Mouse (Mus musculus) stomach, embryonic 15.5 days (tissue): ENCODE results near the gene Slc2a4. TPM values are rescaled to one million over a fixed set of nuclear protein-coding genes. Genes with fewer than 3 reads are reported as not detected.

ENCODE experiments used
- ATAC-seq: fragments of 200-750 bp; cut with Nextera tagmentation; 2 replicates; pipeline ENCODE4 v1.8.0; 2017; ENCODE audit warnings: low read depth, moderate number of reproducible peaks, moderate TSS enrichment; ENCODE audit not compliant: insufficient read depth, low FRiP score
- H3K27ac ChIP-seq: fragments of 300-500 bp; sonication (generic); 2 replicates; pipeline ENCODE4 v1.5.1; 2015; ENCODE audit warnings: mild to moderate bottlenecking, inconsistent platforms
- H3K27me3 ChIP-seq: fragments of 300-500 bp; sonication (generic); replicated peaks from 2 replicates; pipeline ENCODE4 v1.6.1; 2015; ENCODE audit warnings: inconsistent platforms
- H3K36me3 ChIP-seq: fragments of 300-500 bp; sonication (generic); 2 replicates; pipeline ENCODE4 v1.6.1; 2015; ENCODE audit warnings: inconsistent platforms
- H3K4me1 ChIP-seq: fragments of 300-500 bp; sonication (generic); 2 replicates; pipeline ENCODE4 v1.6.1; 2015; ENCODE audit warnings: inconsistent platforms
- H3K4me2 ChIP-seq: fragments of 300-500 bp; sonication (generic); 2 replicates; pipeline ENCODE4 v1.6.1; 2015; ENCODE audit warnings: mild to moderate bottlenecking, inconsistent platforms
- H3K4me3 ChIP-seq: fragments of 300-500 bp; sonication (generic); replicated peaks from 2 replicates; pipeline ENCODE4 v1.5.1; 2015; ENCODE audit warnings: inconsistent platforms
- H3K9ac ChIP-seq: fragments of 300-500 bp; sonication (generic); 2 replicates; pipeline ENCODE4 v1.6.1; 2015; ENCODE audit warnings: inconsistent platforms
- H3K9me3 ChIP-seq: fragments of 300-500 bp; sonication (generic); 2 replicates; pipeline ENCODE4 v1.6.1; 2016; ENCODE audit warnings: inconsistent platforms
- WGBS: fragments of 180-500 bp; shearing (Covaris S2); methylation state at CpG from one replicate; pipeline ENCODE4 v1.1.7; 2015; 5-methylcytosine and 5-hydroxymethylcytosine counted together
- polyA plus RNA-seq: library from polyadenylated mRNA; unstranded; fragments of >200 nt; fragmentation: Nextera tagmentation; extraction: Ambion mirVana; gene quantifications from 2 replicates; pipeline ENCODE4 v1.2.1, GENCODE M21; 2015

Slc2a4 gene
- polyA plus RNA-seq, 1 experiment from 2014 or later: 26.3 TPM

DNA sequence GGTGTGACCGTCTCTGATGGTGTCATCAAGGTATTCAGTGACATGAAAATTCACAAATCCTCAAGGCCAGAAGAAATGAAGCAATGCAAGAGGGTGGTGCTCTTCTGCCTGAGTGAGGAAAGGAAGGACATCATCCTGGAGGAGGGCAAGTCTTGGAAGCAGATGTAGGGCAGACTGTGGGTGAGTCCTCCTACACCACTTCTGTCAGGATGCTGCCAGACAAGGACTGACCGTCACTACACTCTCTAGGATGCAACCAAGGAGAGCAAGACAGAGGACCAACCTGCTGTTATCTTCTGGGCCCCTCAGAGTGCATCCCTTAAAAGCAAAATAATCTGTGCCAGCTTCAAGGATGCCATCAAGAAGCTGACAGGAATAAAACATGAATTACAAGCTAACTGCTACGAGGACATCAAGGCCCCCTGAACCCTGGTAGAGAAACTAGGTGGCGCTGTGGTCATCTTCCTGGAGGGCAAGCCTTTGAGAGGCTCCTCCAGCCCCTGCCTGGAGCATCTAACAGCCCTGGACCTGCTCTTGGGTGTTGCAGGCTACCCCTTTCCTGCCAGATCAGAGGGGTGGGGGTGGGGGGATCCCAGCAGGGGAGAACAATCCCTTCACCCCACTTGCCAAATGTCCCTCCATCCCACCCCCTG is 2.9 kb upstream of the Slc2a4 start:
- Histone ChIP-seq H3K9ac (no peak overlapping the region), H3K9me3 (no peaks in the 10 kb centered on the region), H3K4me2 (no peak overlapping the region), H3K27me3 (no peaks in the 10 kb centered on the region), H3K36me3 (no peaks in the 10 kb centered on the region), H3K4me3 (no peak overlapping the region), H3K4me1 (peaks cover 21% of the 10 kb centered on the region), H3K27ac (no peak overlapping the region)
- no peak for ATAC-seq
- 41% methylated on average over 4 of the region's 4 CpGs for WGBS

DNA sequence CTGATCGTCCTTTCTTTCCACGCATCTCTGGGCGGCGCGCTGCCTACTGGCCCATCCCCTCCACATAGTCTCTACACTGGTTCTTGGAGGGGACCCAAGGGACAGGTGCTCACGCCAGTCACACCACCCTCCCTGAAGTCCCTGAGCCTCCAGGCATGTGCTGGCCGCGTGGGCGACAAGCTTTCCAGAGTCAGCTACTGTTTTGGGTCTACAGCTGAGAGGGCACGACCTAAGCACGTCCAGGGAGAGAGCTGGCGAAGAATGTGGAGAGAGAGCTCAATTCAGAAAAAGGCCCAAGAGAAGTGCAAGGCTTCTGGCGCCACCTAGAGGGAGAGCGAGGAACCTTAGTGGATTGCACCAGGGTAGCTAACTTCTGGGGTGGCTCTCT is 769 bp upstream of the Slc2a4 start:
- 0% methylated on average over 14 of the region's 14 CpGs for WGBS
- Histone ChIP-seq H3K27ac (peak overlapping the region; percentile 77), H3K4me3 (peak overlapping the region; percentile 58), H3K36me3 (peaks cover 4% of the 10 kb centered on the region; the same call in 1 of the 2 replicates), H3K27me3 (no peaks in the 10 kb centered on the region), H3K4me2 (peak overlapping the region; percentile 85), H3K9ac (0 out of 2 replicates have a peak overlapping the region, but pooled peaks have one; percentile 22), H3K4me1 (peaks cover 28% of the 10 kb centered on the region), H3K9me3 (no peaks in the 10 kb centered on the region)
- peak; percentile 19; the same call in 1 of the 2 replicates for ATAC-seq

DNA sequence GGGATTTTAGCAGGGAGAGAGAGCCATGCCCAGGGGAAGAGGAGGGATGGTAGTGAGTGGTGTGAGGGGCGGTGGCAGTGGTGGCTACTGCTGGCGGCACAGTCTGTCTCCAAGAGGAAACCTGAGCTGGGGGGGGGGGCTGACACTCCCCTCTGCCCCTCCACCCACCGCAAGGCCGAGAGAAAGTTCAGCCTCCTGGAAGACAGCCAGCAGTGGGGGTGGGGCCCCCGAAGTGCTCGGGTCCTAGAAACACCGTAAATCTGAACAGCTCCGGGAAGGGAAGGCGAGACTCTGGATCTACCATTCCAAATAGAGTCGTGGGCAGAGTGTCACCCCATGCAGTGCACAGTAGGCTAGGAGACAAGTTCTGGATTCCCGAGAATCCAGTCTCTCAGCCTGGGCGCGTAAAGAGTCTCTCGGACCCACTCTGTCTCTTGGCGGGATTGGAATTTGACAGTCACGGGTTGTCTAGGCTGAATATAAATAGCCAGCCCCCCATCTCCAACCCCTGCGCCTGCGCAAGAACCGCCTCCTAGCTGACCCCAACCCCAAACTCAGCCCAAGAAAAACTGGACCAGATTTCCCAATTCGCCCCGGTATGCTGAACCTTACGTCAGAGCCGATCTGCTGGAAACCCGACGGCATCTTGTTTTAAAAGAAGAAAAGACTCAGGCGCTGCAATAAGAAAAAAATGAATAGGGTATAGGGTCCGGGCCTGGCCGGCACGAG is 487 bp downstream of the Slc2a4 start:
- no peaks in the 10 kb centered on the region for H3K9me3 ChIP-seq
- H3K27ac ChIP-seq: peak overlapping the region; percentile 90
- H3K4me1 ChIP-seq: peaks cover 28% of the 10 kb centered on the region
- H3K36me3 ChIP-seq: peaks cover 4% of the 10 kb centered on the region; the same call in 1 of the 2 replicates
- no peaks in the 10 kb centered on the region for H3K27me3 ChIP-seq
- peak overlapping the region; percentile 37 for H3K9ac ChIP-seq
- H3K4me2 ChIP-seq: peak overlapping the region; percentile 85
- 5% methylated on average over 29 of the region's 29 CpGs for WGBS
- ATAC-seq: peak; percentile 19; the same call in 1 of the 2 replicates
- peak overlapping the region; percentile 58 for H3K4me3 ChIP-seq

DNA sequence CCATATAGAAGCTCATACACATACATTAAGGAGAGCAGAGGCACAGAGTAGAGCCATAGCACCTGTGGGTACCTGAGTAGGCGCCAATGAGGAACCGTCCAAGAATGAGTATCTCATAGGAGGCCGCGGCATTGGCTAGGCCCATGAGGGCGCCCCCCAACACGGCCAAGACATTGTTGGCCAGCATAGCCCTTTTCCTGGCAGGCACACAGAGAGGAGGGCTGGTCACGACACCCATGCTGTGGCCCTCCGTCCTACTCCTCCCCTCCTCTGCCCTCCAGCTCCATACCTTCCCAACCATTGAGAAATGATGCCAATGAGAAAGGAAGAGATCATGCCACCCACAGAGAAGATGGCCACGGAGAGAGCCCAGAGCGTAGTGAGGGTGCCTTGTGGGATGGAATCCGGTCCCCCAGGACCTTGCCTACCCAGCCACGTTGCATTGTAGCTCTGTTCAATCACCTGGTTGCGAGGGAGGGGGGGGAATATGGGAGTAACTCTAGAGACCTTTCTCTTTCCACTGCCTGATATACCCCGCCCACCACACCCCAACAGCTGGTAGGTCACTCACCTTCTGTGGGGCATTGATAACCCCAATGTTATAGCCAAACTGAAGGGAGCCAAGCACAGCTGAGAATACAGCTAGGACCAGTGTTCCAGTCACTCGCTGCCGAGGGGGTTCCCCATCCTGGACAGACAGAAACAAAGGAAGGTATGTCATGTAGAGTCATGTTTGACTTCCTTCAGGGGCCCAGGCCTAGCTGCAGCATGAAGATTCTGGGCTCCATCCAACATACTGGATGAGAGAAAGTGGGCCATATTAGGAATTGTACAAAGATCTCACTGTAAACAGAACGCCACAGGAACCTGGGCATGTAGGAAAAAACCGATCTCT is 1.7 kb downstream of the Slc2a4 start:
- Histone ChIP-seq H3K27ac (peak overlapping the region; percentile 90), H3K27me3 (no peaks in the 10 kb centered on the region), H3K36me3 (peaks cover 4% of the 10 kb centered on the region; the same call in 1 of the 2 replicates), H3K4me3 (peak overlapping the region; percentile 58), H3K9me3 (no peaks in the 10 kb centered on the region), H3K9ac (no peak overlapping the region), H3K4me2 (peak overlapping the region; percentile 85), H3K4me1 (peaks cover 28% of the 10 kb centered on the region)
- ATAC-seq: peak; percentile 36; the same call in 1 of the 2 replicates
- WGBS: 84% methylated on average over 18 of the region's 18 CpGs

DNA sequence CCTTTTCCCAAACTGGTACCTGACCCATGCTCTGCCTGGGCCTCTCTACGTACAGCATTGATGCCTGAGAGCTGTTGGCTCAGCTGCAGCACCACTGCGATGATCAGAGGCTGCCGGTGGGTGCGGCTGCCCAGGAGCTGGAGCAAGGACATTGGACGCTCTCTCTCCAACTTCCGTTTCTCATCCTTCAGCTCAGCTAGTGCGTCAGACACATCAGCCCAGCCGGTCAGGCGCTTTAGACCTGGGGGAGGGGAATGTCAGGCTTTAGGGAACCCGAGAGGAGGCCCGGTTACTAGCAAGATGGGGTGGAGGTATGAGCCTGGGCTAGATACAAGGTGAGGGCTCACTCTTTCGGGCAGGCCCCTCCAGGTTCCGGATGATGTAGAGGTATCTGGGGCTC is 2.8 kb downstream of the Slc2a4 start:
- H3K4me3 ChIP-seq: no peak overlapping the region
- peaks cover 28% of the 10 kb centered on the region for H3K4me1 ChIP-seq
- no peak for ATAC-seq
- 0 out of 2 replicates have a peak overlapping the region, but pooled peaks have one; percentile 8 for H3K4me2 ChIP-seq
- WGBS: 66% methylated on average over 13 of the region's 13 CpGs
- H3K27ac ChIP-seq: no peak overlapping the region
- H3K9me3 ChIP-seq: no peaks in the 10 kb centered on the region
- no peaks in the 10 kb centered on the region for H3K27me3 ChIP-seq
- H3K36me3 ChIP-seq: peaks cover 4% of the 10 kb centered on the region; the same call in 1 of the 2 replicates
- no peak overlapping the region for H3K9ac ChIP-seq

DNA sequence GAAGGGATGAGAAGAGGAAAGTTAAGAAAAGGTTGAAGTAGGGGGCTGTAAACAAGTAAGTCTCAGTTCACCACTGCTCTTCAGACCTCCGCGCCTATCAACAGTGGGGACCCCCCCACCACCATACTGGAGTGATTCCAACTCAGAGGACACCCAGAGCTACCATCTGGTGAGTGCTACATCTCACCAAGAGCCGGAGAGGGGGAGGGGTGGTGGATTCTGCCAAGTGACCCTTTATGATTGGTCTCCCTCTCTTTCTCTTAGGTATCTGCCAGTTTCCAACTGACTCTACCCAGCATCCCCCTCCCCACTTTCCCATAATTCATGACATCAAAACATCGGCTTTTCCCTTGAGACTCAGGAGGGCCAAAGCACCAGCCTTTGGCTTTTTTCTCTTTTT is 7.0 kb downstream of the Slc2a4 start:
- Histone ChIP-seq H3K27me3 (peaks cover 6% of the 10 kb centered on the region; the same call in 1 of the 2 replicates), H3K4me3 (no peak overlapping the region), H3K27ac (no peak overlapping the region), H3K4me1 (peaks cover 27% of the 10 kb centered on the region), H3K4me2 (no peak overlapping the region), H3K36me3 (peaks cover 4% of the 10 kb centered on the region; the same call in 1 of the 2 replicates), H3K9me3 (no peaks in the 10 kb centered on the region), H3K9ac (no peak overlapping the region)
- no peak for ATAC-seq
- WGBS: 80% methylated on average over 4 of the region's 4 CpGs

DNA sequence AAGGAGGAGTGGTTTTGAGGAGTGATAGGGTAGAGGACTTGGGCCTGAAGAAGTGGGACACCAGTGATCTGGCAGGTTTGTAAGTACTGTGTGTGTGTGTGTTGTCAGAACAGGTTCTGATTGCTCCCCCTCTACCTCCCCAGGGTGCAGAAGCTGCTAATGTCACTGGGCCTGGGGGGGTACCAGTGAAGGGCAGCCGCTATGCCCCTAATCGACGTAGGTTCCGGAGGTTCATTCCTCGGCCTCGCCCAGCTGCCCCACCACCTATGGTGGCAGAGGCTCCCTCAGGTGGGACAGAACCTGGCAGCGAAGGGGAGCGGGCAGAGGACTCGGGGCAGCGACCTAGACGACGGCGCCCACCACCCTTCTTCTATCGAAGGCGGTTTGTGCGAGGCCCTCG is 8.3 kb downstream of the Slc2a4 start:
- Histone ChIP-seq H3K27ac (no peak overlapping the region), H3K4me2 (no peak overlapping the region), H3K4me3 (no peak overlapping the region), H3K4me1 (peaks cover 31% of the 10 kb centered on the region), H3K9me3 (no peaks in the 10 kb centered on the region), H3K27me3 (peaks cover 9% of the 10 kb centered on the region; the same call in 1 of the 2 replicates), H3K36me3 (no peaks in the 10 kb centered on the region), H3K9ac (no peak overlapping the region)
- no peak for ATAC-seq
- 93% methylated on average over 17 of the region's 17 CpGs for WGBS

DNA sequence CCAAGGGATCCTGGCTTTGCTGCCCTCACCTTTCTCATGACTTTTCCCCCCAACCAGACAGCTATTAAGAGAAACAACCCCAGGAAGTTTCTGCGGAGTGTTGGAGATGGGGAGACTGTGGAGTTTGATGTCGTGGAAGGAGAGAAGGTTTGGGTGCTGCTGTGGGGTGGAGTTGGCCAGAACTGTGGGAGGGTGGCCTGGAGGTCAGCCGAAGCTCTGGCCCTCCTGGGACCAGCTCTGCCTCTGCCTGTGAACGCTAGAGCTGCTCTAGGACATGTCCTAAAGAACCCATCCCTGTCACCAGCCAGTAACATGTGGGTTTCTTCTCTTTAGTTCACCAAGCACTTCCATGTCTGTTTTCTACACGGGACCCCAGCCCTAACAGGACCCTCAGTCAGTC is 8.8 kb downstream of the Slc2a4 start:
- WGBS: 66% methylated on average over 5 of the region's 5 CpGs
- no peak overlapping the region for H3K27ac ChIP-seq
- H3K4me2 ChIP-seq: no peak overlapping the region
- H3K9ac ChIP-seq: no peak overlapping the region
- H3K4me3 ChIP-seq: no peak overlapping the region
- peaks cover 36% of the 10 kb centered on the region for H3K4me1 ChIP-seq
- no peak for ATAC-seq
- H3K36me3 ChIP-seq: no peaks in the 10 kb centered on the region
- H3K27me3 ChIP-seq: peaks cover 9% of the 10 kb centered on the region; the same call in 1 of the 2 replicates
- no peaks in the 10 kb centered on the region for H3K9me3 ChIP-seq

DNA sequence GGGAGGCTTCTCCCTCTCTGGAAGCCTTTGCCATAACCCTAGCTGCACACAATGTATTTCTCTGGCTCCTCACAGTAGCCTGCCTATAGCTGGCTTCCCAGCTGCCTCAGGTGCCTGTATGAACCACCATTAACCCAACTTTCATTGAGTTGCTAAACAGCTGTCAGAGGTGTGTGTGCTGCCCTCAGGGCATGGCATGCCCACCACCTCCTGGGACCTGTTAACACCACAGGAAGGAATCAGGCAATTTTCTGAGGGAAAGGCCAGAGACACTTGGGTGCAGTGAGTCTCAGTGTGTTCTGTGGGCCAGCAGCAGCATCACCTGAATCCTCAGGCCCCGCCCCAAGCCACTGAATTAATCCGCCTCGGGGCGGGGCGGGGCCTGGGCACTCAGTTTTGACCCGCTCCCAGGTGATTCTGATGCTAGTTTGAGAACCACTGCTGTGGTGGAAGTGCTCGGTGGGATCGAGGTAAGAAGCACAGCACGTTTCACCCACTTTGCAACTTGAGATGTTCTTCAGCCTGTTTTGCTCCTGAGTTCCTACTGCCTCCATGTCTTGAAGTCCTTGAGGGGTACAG is 9.5 kb downstream of the Slc2a4 start:
- Histone ChIP-seq H3K9me3 (no peaks in the 10 kb centered on the region), H3K4me3 (no peak overlapping the region), H3K27me3 (peaks cover 9% of the 10 kb centered on the region; the same call in 1 of the 2 replicates), H3K27ac (no peak overlapping the region), H3K36me3 (no peaks in the 10 kb centered on the region), H3K4me2 (no peak overlapping the region), H3K4me1 (peaks cover 39% of the 10 kb centered on the region), H3K9ac (no peak overlapping the region)
- ATAC-seq: no peak
- WGBS: 29% methylated on average over 9 of the region's 9 CpGs

DNA sequence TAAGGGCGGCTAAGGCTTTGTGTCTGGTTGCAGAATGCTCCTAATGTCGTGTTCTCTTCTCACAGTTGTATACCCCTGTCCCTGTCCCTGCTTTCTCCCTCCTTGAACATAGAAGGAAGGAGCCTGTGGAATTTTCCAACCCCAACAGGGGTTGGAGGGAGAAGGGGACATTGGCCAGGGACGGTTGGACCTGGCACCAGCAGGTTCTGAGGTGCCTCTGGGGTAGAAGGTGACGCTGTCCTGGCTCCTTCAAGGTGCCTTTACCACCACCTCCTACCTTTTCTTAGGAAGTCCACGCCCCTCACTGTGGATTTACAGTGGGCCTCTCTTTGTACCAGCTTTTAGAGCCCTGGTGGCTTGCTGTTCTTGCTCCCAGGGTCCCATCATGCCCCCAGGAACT is 10.2 kb downstream of the Slc2a4 start:
- Histone ChIP-seq H3K9me3 (no peaks in the 10 kb centered on the region), H3K9ac (no peak overlapping the region), H3K27ac (no peak overlapping the region; the same call in 1 of the 2 replicates), H3K4me2 (no peak overlapping the region), H3K4me3 (no peak overlapping the region), H3K27me3 (peaks cover 9% of the 10 kb centered on the region; the same call in 1 of the 2 replicates), H3K36me3 (no peaks in the 10 kb centered on the region), H3K4me1 (peaks cover 39% of the 10 kb centered on the region)
- ATAC-seq: no peak
- 73% methylated on average over 5 of the region's 5 CpGs for WGBS

DNA sequence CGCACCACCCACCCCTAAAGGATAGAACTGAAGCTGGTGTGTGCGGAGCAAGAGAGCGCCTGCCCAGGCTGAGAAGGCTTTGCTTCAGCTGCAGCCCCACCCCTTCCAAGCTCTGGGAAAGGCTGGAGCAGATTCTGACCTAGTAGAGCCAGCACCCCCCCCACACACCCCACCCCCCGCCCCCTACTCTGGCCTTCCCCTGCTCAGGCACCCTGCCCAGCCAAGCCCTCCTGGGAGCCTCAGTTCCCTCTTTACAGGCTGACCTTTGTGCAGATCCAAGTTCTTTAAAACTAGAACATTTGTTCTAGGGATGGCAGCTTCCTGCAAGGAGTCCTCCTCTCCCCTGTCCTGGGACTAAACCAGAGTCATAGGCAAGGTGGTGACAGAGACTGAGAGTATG is 10.6 kb downstream of the Slc2a4 start:
- Histone ChIP-seq H3K27ac (no peak overlapping the region; the same call in 1 of the 2 replicates), H3K9ac (no peak overlapping the region), H3K4me3 (no peak overlapping the region), H3K36me3 (no peaks in the 10 kb centered on the region), H3K4me2 (peak overlapping the region; percentile 98; the same call in 1 of the 2 replicates), H3K4me1 (peaks cover 39% of the 10 kb centered on the region), H3K9me3 (no peaks in the 10 kb centered on the region), H3K27me3 (peaks cover 9% of the 10 kb centered on the region; the same call in 1 of the 2 replicates)
- ATAC-seq: no peak
- WGBS: 34% methylated on average over 4 of the region's 4 CpGs
